Mouse (Mus musculus): ENCODE data around the gene Lrrc4.

Lrrc4 gene

DNA sequence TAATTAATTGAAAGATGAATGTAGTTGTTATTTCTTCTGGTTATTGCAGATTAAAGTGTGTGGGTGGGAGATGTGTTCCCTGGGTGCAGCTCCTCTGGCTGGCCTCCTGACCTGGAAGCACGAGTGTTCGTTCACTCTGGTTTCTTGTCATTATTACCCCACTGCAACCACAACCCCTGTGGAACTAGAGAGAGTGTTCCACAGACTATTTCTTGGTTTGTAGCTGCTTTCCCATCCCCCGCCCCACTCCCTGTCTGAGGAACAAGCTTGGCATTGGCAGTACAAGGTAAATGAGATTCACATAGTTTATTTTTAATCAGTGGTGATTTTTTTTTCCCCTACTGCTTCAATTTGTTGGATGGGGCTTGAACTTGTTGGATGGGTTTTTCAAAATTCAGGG, 166.8 kb downstream of the Lrrc4 start:
- no peak for DNase-seq

DNA sequence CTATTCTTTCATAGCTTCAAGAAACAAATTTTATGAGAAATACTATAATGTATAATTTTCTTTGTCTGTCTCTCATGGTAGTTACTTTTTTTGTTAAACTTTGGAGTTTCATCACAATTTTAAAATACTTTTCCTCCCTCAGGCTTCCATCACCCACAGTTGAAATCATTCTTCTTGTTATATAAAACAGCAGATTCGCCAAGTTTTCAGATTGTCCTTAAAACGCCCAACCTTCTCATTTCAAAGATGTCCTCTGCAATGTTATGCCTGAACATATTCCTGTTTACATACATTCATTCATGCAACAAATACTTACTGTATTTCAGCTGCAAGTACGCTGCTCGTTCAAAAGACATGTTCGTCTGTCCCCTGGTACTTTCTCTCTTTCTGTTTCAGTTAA, 167.9 kb downstream of the Lrrc4 start:
- DNase-seq, result no peak

DNA sequence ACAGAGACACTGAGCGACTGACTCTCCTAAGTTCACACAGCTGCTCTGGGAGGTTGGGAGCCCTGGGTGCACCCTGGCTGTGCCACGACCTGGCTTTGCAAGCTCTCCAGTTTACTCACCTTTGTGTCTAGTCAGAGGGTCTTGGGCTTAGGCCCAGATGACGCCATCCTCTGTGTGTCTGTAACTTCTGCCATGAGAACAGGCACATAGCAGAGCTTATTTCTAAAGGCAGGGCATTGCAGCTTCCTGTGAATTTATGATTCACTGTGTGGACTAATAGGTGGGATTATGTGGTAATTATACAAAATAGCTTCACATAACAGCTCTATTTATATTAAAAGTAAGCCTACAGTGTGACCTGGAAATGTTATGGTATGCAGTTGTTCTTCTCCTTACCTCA, 168.5 kb downstream of the Lrrc4 start:
- no peak for DNase-seq

DNA sequence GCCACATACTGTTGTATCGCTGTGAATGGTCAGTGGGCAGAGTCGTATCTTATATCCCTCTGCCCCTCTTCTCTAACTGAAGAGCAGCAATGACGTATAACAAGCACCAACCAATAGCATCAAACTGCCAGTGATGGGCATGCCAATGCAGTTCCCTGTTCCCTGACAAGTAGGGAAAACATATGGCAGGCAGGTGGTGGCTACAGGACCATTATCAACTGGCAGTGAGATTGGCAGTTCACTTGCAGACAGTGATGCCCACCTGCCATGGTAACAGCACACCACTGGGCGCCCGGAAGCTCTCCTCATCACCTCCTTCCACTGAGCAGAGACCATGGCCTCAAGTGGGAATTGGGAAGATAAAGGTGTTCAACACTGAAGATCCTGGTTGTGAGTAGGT, 175.0 kb downstream of the Lrrc4 start:
- DNase-seq, result peak; percentile 20 to 29

DNA sequence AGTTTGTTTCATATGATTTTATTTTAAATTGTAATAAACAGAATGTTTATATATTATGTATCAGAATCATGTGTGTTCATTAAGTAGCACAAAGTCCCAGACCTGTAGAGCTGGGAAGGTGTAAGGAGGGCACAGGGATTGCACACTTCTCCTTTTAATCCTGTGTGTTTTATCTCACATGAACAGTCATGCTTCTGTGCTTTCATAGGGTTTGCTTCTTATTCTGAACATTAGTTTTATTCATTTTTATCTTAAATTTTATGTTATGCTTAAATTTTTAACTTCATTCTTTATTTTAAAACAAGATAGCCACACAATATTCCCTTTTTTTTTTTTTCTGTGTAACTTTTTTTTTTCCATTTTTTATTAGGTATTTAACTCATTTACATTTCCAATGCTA, 186.3 kb downstream of the Lrrc4 start:
- DNase-seq, result no peak

DNA sequence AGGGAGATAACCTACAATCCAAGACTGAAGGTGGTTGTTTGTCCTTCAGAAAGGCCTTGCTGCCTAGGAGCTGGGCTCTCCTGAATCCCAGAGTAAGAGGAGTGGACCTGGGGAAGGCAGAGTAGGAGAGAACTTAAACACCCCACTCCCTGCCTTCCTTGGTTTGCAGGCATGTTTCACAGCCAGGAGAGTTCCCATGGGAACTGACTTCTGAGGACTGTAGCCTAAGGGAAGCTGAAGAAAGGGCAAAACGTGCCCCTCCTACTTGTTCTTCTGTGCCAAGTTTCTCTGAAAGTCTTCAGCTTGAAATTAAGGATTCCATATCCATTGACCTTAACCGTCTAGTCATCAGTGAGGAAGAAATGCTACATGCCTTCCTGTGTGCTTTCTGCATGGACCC, 188.6 kb downstream of the Lrrc4 start:
- no peak for DNase-seq

DNA sequence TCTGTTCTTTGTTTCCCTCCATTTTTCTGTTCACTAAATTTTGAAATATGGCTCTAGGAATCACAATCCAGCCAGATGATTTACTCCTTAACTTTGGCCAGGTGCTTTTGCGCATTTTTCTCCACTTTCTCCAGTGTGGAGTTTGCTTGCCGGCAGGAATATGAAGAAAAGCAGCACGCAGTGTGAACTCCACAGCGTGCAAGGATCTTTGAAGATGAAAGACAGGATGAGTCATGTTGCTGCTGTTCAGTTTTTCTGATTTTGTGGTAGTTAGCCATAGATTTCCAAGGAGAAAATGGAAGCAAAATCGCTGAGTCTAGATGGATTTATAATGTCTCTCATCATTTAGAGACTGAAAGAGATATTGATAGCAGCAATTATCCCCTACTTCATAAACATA, 191.5 kb downstream of the Lrrc4 start:
- no peak for DNase-seq

DNA sequence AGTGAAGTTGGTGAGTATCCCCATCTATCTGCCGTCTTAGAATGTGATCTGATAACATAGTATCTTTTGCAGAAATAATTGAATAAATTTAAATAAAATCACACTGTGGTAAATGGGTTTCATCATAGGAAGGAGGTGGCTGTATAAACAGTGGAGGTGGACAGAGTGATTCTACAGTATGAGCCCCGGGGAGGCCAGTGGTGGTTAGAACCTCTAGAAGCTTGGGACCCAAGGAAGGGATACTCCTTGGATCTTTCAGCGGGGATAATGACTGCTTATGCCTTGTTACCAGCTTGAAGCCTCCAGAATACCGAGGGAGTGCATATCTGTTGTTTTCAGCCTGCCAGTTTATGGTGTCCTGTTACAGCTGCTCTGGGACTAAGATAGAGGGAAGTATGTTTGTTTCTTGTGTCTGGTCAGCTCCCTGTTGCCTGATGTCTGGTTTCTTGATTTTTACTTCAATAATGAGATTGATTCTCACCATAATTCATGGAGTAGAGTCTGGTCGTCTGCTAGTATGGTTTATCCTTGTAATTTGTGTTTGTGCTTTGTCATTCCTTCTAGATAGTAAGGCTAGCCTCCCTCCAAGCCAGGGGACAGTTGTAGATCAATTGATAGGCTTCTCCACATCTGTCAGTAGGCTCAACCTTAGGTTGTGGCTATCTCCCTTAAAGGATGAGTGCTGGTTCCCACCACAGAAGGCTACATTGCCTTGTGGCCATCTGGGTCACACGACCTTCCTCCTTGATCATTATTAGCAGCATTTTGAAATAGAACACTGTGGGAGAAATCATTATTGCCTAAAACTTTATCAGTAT, 195.8 kb downstream of the Lrrc4 start:
- no peak for DNase-seq

DNA sequence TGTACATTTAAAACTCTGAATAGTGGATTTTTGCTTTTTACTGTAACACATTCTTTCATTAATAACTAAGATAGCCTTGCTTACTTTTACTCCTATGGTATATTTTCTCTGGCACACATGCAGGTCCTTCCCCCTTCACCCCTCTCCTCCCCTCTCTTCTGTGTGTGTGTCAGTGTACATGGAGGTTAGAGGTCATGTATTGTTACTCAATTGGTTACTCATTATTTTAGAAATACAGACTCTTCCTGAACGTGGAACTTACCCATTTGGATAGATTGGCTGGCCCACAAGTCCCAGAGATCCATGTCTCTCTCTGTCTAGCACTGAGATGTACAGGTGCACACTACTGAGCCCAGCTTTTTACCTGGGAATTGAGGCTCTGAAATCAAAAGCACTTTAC, 196.5 kb downstream of the Lrrc4 start:
- DNase-seq, result no peak

DNA sequence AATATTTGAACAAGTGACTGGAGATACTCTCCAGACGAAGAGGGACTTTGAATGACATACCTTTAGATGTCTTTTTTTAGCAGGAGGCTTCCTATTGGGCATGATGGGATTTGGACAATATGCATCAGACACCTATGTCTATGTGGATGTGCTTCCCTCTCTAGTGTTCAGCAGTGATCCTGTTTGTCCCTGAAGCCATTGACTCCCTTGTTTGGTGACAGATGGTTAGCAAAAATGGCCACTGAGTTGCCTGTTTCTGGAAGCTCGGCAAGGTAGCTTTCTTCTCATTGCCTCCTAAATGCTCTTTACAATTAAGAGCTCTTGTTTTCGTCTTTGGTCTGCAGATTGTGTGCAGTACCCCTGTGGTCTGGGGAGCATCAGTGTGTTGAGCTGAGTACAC, 197.9 kb downstream of the Lrrc4 start:
- peak in 1 of 2 experiments; percentile 44 for DNase-seq

DNA sequence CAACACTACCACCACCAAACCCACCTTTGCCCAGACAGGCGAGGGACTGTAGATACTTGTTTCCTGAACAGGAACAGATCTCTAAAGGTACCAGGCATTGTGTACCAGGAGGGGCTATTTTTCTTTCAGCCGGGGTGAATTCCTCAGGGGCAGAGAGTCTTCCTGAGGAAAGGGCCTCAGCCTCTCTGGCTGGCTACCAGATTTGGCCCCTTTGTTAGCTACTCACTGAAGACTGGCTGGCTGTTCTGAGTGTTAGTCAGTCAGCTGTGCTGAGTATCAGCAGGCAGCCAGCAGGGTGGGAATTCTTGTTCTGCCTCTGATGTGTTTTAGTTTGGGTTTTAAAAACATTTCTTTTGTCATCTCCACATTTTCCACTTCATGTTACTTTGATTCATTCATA, 198.4 kb downstream of the Lrrc4 start:
- DNase-seq, result no peak

DNA sequence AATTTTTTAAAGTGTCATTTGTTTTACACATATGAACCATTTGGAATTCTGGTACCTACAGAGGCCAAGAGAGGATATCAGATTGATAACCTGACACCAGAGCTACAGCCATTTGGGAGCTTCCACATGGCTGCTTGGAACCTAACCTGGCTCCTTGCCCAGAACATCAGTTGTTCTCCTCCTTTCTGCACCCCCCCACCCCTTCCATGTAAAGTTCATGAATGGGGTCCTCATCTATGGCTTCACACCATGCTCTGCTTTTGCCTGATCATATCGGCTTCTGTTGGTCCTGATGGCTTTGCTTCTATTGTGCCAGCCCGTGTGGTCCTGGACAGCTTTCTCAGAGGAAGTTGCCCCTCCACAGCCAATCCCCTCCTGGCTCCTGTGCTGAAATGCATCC, 200.6 kb downstream of the Lrrc4 start:
- DNase-seq, result no peak

DNA sequence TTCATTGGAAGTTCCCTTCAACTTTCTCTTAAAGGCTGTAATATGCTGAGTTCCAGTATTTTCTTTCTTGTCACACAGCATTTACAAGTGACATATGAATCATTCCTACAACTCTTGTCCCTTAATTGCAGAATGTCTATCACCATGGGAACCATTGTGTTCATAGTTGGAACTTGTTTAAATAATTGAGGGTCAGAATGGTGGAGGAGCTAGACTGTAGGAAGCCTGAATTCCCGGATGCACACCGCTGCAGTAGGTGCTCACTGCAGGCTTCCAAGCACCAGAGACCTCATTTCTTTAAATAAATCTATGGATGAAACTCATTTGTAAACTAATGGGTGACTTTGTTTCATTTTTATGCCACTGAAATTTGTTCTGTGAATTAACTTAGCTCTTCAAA, 201.7 kb downstream of the Lrrc4 start:
- no peak for DNase-seq

DNA sequence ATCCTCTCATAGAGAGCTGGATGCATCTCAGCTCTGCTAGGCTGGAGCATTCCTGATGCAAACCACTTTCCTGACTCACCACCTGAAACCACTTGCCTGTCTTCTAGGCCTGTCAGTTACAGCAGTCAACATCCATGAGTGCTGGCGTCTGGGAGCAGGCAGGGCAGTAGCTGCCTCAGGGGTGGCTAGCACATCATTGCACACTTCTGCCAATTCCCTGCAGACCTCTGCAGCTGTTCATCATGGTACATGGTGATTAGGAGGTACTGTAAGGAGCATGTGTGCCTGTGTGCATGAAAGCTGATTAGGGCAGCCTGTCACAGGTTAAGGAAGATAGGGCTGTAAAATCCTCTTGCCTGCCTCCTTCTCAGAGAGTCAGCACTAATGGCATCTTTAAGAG, 203.1 kb downstream of the Lrrc4 start:
- DNase-seq, result no peak

DNA sequence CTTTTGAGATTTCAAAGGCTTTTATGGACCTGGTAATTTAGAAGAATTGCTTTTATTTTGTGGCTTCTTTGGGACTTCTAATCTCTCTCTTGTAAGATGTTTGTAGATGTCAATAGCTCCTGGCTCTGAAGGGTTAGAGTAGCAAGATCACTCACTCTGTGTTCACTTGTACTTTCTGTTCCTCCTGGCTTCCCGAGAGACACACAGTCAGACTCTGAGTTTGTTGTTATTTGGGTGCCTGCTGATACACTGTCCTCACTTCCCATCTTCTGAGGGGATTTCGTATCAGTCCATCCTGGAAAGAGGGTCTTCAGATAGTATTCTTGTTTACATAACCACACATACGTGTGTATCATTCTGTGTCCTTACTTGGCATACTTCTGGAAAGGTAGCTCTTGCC, 208.6 kb downstream of the Lrrc4 start:
- DNase-seq, result no peak

DNA sequence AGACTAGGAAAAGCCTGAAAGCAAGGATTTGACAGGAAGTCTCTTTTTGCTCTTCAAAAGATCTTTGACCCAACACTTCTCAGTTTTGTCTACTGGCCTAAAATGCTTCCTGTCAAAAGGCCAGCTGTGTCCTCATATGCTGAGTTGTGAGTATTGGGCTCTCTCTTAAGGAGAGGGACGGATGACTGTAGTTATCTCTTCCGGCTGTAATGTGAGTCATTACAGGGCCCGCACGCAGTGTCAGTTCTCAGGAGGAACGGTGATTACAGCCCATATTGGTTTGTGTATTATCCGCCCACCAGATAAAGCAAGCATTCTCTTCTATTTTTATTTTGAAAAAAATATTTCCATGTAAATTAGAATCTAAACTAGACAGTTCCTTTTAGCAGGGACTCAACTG, 209.0 kb downstream of the Lrrc4 start:
- DNase-seq, result no peak

DNA sequence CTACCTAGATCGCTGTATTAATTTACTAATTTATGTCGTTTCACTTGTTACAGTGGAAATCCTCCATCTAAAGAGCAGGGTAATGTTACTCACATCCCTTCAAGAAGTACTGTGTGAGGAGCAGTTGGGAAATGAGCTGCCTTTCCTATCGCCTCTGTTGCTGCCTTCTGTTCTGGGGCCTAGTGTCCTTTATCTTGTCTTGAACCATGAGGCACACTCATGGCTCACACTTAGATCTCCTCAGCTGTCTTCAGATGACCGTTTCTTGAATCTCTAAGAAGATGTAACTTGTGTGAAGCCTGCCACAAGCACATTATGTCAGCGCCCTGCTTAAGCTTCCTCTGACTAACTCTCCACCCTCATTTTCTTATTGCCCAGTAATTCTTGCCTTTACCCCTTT, 209.6 kb downstream of the Lrrc4 start:
- DNase-seq, result no peak

DNA sequence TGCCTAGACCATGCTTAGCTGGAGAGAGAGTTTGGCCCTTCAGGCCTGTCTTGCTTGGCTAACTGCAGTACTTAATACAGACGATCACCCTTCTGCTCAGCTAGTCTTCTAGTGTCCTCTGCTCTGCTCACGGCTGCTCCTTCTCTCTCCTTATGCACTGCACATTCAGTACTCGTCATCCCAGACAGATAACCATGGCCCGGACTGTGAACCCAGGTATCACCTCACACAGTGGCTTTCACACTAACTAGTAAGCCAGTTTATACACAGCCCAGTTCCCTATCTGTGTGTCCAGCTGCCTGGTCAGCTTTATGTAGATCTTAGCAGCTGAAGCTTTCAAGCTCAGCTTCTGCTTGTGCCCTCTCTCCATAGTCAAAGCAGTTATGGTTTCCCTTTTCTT, 210.1 kb downstream of the Lrrc4 start:
- no peak for DNase-seq

DNA sequence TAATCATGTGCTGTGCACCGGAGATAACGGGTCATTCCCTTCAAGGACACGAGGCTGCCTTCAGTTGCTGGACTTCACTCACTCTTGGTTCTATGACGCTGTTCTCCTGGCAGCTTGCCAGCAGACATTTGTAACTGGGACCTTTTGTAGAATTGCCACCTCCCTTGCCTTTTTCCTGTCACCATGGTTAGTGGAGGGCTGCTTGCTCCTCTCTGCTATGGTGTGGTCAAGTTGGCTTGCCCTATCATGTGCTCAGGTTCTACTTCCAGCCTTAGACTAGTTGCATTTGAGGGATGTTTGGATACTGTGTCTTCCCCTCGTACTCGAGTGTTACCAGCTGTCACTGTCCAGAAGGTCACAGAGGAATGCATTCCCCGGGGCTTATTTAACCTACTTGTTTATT, 212.8 kb downstream of the Lrrc4 start:
- DNase-seq, result peak; percentile 42 to 59

DNA sequence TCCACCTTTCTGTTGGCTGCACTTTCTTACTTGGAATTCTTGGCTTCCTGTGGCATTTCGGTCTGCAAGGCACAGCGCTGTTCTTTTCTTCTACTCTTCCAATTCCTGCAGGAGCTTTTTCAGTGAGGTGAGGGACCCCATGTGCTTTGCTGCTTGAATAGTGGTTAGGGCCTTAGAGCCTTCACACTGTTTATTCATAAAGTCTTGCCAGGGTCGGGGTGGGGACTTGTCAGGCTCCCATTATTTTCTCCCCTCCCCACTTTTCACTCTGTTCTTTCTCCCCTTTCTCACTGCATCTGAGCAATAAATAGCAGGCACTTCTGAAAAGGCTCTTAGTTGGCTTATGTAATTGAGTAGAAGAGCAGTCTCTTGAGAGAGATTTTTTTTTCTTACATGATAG, 213.2 kb downstream of the Lrrc4 start:
- DNase-seq, result no peak

DNA sequence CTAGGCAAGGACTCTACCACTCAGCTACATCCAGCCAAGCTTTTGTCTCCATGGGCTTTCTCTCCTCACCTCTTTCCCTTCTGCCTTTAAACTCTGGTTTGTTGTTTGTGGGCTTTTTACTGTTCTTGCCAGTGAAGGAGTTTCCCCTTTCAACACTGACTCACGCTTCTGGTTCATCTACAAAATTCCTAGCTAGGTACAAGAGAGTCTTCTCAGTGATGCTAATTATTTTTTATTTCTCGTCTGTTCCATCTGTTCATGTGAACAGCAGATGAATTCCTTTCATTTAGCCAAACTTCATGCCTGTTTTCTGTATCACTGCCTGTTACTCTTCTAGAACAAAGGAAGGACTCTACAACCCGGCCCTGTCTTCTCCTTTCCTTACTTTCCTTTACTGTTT, 215.6 kb downstream of the Lrrc4 start:
- DNase-seq, result no peak

DNA sequence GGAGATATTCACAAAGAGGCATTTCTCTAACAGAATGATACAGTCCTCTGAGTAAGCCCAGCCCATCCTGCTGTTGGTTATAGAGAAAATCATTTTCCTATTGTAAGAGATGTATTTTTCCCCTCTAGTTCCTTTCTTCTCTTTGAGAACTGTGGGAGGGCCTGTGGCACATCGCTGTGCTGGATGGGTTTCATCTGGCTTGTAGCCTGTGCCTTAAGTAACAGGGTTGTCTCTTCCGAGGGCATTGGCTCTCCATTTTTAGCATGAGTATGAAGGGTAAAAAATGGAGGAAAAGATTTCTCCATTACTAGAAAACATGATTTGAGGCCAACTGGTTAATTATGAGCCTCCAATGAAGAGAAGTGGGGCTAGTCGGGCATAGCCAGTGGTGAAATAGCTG, 216.1 kb downstream of the Lrrc4 start:
- DNase-seq, result no peak

DNA sequence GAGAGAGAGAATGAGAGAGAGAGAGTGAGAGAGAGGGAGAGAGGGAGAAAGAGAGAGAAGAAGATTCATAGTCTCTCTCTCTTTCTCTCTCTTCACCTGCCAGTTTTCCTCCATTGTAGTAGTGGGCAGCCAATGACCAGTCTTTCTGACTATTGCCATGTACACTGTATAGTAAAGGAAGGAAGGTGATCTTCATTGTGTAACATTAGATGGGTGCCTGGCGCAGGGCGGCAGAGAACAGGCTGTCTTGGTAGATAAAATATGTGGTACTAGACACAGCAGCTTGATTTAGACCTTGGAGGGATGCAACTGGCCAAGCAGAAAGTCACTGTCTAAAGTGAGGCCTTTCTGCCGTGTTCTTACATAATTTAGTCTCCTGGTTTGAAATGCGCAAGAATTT, 216.7 kb downstream of the Lrrc4 start:
- DNase-seq, result no peak

DNA sequence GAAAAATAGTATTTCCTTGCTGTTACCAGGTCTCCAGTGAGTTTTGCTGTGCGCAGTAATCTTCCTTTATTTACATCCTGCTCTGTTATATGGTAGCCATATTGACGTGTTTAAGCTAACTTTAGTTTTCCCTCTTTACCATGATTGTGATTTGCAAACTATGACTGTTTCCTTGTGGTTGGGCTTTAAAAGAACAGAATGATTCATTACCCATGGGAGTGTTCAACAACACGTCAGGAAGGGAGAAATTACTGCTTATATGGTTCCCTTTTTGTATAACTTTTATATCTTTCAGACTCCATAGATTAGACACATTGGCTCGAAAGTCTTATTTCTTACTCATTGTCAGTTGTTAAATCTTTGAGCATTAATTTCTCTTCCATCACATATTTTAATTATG, 218.1 kb downstream of the Lrrc4 start:
- no peak for DNase-seq
